Mouse (Mus musculus) 3134 (cell line): ENCODE data around the gene Dok1.

Experiments
- DNase-seq: peaks from one replicate; pipeline ENCODE4 v3.0.0-alpha.2; 2011; ENCODE audit warnings: low spot score; ENCODE audit not compliant: insufficient read length; ENCODE audit errors: extremely low read depth

Gene Dok1

DNA sequence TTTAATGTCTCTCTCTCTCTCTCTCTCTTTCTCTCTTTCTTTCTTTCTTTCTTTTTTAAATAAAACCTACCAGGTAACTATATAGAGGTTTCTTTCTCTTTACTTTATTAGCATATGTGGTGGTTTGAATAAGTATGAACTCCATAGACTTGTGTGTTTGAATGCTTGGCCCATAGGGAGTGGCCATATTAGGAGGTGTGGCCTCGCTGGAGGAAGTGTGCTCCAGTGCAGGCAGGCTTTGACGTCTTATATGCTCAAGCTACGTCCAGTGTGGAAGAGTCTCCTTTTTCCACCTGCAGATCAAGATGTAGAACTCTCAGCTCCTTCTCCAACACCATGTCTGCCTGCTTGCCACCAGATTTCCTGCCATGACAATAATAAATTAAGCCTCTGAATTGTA, 14.2 kb downstream of the Dok1 start:
- DNase-seq, result no peak

DNA sequence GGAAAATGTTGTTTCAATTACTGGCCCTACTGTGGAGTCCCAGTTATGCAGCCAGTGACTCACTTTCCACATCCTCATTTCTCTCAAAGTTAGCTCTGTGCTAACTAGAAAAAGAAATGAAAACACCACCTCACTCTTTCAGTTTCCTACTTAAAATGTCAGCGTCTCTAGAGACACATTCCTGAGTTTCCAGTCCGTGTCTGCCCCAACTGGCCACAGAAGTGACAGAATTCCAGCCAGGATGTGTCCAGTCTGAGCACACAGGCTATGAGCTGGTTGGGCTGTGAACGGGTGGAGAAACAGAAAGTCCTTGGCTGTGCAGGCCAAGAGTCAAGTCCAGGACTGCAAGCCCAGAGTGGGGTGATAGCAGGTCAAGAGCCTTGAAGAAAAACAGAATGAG, 16.1 kb downstream of the Dok1 start:
- DNase-seq, result peak; percentile 64

DNA sequence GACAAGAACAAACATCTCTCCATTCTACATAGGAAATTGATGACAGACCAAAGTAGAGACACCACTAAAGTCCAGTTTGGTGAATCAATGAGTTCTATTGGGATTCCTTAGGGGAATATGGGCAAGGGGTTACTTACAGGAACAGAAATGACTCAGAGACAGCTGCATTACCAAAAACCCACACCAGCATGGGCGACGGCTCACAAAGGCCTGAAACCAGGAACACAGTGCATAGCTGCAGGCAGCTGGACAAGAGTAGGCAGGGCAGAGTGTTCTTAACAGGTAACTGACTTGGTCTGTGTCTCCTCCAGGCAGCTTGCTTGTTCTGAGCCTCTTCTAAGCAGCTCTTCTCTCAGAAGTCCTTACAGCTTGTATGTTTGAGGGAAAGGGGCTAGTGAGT, 17.5 kb downstream of the Dok1 start:
- no peak for DNase-seq

DNA sequence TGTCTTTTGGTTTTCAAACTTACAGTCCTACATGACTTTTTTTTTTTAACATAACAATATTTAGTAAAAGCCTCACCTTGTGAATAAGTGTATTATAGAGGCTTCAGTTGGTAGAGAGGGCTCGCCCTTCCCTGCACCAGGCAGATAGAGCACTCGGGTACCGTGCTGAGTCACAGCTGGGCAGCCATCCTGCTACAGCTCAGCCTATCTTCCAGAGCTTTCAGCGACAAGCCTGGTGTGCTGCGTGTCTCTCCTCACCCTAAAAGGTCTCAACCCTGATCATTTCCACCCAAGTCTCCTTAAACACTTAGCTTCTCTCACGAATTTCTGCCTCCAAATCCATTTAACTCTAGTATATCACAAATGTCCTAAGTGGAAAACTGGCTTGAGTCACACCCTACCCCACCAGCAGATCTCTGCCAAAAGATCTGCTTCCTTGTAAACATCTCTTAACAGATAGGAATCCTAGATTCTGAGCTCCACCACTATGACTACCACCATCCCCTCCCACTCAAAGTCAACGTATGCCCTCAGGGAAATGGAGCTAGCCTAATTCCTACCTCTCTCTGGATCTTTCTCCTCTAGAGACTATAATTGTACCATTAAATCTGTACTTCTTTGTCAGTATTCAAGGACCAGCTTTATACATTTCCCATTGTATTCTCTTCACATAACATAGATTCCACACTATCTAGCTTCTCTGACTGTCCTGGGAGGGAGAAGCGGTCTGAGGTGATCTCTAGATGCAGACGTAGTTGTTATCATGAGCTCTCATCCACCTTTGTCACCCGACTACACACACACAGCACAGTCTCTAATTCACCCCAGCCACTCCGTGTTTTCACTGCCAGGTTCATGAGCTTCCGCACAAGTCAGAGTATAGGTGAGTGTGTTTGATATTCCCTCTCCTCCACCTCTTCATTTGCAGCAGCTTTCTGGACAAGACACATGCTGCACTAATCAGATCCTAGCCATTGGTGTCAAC, 18.5 kb downstream of the Dok1 start:
- peak; percentile 38 for DNase-seq

DNA sequence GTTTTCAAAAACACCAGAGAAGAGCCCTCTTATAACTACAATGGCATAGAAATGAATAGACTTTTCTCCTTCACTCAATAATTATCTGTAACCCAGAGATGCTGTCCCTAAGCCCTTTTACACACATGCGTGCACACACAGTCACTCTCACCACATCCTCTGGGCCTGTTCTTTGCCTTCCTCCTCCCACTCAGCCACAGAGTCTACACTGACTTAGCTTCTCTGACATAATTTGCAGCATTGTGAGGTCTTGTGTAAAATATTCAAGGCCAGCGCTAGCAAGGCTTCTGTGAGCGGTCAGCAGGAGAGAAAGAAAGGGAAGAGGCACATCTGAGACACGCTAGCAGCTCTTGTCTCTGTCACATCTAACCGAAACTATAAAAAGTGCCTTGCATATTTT, 19.8 kb downstream of the Dok1 start:
- DNase-seq, result peak; percentile 45

DNA sequence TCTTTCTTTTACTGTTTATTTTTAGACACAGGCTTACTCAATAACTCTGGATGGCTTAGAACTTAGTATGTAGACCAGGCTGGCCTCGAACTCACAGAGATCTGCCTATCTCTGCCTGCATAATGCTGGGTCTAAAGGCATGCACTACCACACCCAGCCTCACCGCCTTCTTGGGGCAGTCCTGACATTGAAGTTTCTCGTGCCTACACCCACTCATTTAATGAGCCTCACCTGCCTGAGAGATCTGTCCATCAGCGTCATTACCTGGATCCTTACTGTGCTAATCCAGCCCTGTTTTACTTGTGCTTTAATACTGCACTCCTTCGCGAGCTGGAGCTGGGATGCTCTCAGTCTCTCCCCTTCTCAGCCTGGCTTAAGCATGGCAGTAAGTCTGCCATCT, 21.5 kb downstream of the Dok1 start:
- DNase-seq, result no peak

DNA sequence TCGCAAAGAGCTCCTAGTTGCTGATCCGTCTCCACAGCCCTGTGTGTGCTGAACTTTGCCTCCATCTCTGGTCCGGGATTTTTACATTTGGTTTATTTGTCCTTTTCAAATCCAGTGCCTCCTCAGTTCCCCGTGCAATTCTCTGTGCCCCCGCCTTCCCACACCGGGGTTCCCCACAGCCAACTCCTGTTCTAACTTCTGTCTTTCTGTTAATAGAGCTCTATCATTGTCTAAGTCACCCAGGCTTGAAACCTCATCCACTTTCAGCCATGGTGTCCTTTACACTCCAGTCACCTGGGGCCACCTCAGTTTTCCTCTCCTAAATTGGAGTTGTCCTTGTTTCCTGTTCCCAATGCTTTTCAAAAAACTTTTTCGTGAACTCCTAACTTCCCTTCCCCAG, 22.0 kb downstream of the Dok1 start:
- DNase-seq, result no peak

DNA sequence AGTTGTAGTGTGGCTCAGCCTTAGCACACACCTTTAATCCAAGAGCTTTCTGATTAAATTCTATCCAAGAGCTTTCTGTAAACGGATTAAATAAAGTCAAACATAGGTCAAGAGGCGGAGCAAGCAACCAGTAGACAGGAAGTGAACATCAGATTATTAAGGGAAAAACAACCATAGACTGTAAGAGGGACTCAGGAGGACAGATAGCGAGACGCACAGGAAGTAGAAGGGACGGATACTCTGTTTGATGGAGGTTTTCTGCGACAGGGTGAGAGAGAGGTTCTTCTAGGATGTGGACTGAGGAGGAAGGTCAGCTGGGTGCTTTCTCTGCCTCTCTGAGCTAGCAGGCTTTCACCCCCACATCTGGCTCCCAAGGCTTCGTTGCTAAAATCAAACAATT, 23.3 kb downstream of the Dok1 start:
- DNase-seq, result no peak

DNA sequence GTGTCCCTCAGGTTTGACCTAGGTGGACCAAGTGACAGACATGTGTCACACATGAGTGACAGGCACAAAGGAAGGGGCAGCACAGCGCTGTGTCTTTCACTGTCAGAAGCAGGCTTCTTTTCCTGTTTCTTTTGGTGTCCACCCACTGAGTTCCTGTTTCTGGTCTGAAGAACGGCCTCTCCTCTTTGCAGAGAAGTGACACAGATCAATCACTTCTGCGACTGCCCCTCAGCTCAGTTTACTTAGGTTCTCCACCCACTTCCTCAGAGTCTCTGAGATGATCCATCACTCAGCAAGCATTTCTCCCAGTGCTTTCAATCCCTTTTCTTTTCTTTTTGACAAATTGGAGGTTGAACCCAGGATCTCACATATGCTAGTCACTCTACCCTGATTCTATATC, 24.6 kb downstream of the Dok1 start:
- DNase-seq, result no peak

DNA sequence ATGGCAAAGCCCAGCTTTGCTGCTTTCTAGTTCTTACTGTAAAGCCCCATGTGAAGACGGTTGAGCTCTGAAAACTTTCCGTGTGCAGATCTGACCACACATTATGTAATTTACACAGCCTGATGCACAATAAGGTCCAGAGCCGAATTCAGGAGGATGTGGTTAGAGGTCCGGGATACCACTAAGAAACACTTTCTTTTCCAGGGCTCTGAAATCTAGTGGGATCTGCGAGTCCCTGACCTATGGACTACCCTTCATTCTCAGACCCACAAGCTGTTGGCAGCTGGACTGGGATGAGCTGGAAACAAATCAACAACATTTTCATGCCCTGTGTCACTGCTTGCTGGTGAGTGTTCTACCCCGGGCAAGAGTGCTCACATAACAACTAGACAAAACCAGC, 27.2 kb downstream of the Dok1 start:
- peak; percentile 77 for DNase-seq

DNA sequence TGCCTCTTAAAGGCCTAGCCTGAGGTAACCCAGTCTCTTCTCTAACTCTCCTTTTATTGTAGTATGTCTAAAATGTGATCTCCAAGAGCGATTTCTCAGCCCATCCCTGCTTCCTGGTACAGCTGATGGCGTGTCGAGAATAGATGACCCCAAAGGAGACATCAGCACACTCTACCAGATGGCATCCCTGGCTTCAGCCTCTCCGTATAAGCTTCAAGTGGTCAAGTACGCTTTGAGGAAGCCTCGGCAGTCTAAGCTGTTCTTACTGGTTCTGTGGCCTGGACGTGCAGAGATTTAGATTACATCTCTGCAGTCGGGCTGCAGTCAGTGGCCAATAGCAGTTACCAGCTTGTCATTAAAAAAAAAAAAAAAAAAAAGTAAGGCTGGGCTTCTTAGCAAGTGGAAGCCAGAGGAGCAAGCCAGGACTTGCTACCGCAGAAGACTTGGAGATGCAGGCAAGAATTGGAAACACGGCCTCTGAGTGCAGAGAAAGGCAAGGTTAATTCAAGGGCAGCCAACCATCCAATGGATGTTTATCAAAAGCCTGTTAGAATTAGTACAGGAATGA, 27.7 kb downstream of the Dok1 start:
- peak; percentile 40 for DNase-seq

DNA sequence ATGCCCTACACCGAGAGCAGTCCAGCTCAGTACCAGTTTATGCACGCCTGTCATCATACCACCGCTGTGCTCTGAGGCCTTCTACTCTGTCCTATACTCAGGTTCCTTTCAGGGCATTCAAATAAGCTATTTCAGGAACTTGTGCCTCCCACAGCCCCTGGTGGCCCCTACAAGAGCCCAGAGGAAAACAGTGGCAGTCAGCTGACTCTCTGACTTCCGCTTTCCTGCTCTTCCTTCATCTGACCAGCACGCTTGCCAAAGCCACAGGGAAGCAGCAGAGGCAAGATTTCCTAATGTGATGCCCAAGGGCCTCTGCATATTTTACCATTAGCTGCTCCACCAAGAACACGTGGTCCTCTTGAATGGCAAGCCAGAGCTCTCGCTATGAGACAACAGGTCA, 28.4 kb downstream of the Dok1 start:
- DNase-seq, result peak; percentile 53

DNA sequence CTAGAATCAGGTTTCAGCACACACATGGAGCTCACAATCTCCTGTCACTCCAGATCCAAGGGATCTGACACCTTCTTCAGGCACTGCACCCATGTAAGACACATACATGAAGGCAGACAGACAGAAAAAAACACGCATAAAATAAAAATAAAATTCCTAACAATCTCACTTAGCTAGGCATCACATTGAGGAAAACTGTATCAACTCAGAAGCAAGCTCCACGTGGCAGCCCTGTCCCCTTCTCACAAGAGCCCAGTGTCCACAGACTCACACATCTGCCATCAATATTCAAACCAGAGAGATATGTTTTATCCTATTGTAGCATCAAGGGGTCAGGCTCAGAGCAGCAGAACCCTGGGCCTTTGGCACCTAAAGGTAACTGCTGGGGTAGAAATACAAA, 29.0 kb downstream of the Dok1 start:
- no peak for DNase-seq

DNA sequence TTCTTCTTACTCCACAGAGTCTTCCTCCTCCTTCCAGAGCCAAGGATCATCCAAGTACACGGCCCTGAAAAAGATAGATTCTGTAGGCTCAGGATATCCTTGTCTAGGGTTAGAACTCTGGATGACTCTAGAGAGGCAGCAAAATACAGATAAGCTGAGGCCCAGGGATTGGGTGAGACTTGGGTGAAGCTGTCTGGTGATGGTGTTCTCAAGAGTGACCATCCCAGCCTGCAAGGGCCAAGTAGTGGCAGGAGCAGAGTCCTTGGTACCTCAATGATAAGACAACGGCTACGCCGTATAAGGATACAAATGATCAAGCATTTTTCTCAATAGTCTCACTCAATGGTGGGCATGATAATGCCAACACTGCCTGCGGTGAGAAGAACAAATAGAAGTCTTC, 29.4 kb downstream of the Dok1 start:
- no peak for DNase-seq

DNA sequence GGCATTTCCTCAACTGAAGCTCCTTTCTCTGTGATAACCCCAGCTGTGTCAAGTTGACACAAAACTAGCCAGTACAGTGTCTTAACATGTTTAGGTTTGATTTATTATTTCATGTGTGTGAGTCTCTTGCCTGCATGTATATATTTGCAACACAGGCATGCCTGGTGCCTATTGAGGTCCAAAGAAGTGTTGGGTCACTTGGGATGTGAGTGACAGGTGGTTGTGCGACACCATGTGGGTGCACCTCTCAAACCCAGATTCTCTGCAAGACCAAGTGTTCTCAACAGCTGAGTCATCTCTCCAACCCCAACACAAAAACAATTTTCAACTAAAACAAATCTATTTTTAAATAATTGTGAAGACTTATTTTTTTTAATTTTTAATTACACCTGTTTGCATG, 30.2 kb downstream of the Dok1 start:
- DNase-seq, result no peak

DNA sequence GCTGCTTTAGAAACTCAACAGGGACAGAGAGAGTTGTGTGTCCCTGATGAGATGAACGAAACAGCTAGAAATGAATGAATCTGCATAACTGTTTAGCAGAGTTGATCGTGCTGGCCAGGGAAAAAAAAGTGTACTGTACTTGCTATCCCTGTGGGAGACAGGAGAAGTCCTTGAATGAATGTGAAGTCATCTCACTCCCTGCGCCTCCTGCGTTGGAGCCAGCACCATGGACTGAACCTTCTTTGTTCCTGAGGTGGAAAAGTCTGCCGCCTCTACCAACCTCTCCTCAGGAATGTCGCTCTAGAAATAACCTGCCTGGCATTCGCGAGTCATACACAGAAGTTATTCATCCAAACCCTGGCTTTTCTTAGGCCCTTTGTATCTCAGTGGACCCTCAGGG, 33.3 kb downstream of the Dok1 start:
- no peak for DNase-seq

DNA sequence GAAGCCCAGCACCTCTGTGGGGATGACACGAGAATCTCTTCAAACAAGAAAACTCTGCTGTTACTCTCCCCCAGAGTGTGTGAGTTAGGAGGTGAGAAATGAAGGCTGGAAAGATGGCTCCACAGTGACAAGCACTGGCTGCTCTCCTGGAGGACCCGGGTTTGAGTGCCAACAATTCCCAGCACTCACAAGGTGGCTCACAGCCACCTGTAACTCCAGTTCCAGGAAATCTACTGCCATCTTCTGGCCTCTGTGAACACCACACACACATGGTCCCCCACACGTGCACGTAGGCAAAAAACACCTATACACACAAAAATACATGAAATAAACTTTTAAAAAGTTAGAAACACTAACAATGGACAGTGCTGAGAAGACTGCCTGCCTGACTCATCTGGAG, 34.9 kb downstream of the Dok1 start:
- no peak for DNase-seq

DNA sequence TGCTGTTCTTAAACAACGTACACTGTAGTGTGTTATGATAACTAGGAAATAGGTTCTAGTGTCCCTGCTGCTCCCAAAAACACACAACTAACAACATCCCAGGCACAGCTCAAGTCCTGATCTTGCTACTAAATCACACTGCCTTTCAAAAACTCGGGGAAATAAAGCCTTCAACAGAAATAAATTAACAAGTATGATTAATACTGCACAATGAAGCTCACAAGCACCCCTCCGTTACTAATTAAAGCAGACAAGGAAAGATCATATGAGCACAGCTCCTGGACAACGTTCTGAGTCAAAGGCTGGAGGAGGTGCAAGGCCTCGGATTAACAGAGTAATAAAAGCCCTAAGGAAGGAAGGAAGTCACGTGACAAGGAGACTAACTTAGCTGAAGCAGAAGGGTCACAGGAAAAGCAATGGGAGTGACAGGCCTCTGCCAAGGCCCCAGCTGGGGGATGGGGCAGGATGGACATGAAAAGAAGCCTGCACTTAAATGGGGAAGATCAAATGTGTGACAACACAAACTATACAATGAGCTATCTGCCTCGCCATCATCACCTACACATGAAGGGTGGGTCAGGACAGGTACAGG, 35.7 kb downstream of the Dok1 start:
- peak; percentile 31 for DNase-seq

DNA sequence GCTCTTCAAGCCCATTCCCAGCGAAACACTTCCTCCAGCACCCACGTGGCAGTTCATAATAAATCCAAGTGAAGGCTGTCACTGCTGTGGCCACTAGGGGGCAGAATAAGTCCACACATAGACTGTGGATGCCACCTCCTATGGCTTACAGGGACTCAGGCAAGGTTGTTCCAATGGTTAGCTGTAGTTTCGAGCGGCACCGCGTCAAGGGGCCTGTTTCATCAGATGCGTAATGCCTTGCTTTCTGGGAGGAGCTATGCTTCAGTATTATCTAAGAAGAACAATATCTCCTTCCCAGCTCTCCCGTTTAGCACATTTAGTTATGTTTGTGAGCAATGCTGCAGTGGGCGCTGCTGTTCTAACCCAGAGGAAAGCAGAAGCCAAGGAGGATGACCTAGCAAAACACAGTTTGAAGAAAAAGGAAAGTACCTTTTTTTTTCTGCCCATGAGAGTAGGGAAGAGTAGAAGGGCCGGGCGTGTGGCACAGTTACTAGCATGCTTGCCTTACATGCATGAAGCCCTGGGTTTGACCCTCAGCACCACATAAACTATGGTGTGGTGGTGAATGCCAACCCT, 36.4 kb downstream of the Dok1 start:
- peak; percentile 78 for DNase-seq

DNA sequence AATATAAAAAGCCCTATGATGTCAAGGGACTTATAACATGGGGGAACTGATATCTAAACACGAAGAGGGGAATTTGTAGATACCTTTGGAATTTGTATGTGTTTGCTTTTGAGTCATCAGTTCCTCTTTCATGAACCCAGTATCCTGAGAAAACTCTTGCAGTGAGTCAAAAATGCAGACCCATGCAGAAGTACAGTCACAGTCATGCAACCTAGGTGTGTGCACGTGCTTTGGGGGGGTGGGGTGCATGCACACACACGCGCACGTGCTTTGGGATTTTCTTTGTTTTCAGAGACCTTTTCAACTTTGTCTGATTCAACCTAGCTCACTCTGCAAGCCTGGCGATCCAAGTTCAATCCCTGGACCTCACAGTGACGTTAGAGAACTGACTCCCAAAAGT, 38.9 kb downstream of the Dok1 start:
- no peak for DNase-seq

DNA sequence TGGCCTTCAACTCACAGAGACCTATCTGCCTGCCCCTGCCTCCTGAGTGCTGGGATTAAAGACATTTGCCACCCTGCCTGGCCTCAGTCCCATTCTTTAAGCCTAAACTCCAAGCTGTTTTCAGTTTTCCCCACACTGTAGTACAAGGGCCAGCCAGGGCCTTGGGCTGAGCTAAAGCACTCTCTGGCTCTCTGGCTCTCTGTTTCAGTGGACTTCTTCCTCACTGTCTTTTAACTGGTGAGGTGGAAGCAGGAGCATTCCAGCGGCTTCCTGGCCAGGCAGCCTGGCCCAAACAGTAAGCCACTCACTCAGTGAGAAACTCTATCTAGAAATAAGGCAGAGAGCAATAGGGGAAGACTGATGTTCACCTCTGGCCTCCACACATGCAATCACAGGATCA, 39.6 kb downstream of the Dok1 start:
- no peak for DNase-seq
